10 mouse cellular contexts compared by ENCODE assay signal in the genomic region with DNA sequence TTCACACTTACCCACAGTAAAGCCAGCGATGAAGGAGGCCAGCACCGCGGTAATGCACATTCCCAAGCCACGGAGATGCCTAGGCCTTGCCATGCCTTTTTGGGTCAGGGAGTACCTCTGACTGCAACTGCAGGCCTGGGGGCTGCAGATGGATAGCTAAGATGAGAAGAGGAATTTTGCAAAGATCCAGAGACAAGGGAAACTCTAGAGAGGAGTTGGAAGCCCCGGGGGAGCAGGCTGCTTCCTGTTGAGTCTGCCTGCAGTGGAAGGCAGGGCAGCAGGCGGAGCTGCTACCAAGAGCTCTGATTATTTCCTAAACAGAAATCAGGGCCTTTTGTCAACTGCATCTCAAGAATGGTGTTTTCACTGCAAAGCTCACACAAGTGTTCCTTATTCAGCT. TPM values are rescaled to one million over a fixed set of nuclear protein-coding genes. Genes with fewer than 3 reads are reported as not detected.
DNase-seq lines count a peak whose midpoint lies in the region; ATAC-seq lines count a peak whose summit lies in the region.
"Had no signal": no experiment of that assay in that cellular context is flagged by ENCODE, and none has a peak within 500 bp of the region (broad histone marks: within the 10 kb centered on the region; RNA-seq: fewer than 3 reads in every experiment).

No protein-coding gene starts in this region.

- no peak overlapping the region for H3K4me3 ChIP-seq in embryonic facial prominence, embryonic 12.5 days
- no peak overlapping the region for H3K4me3 ChIP-seq in neural tube, embryonic 11.5 days (ENCODE audit: low read depth, low read length)
- H3K4me3 ChIP-seq: stomach, embryonic 15.5 days had no signal

- peak; percentile 3 for DNase-seq in kidney, adult 18-20 months
- no peak for DNase-seq in kidney, adult 8-10 months
- DNase-seq in heart, postnatal 36 days = peak; percentile 15 to 52
- peak; percentile 11 for DNase-seq in neural tube, embryonic 11.5 days (ENCODE audit: low spot score)
- no peak for DNase-seq in thymus, postnatal 25 days
- DNase-seq in c-Kit-positive CD71-positive TER-119-positive erythroid progenitor cells, embryonic 14.5 days (ENCODE audit: low spot score) = no peak

- H3K9ac ChIP-seq in embryonic facial prominence, embryonic 12.5 days = no peak overlapping the region
- H3K9ac ChIP-seq in neural tube, embryonic 11.5 days (ENCODE audit: low read length) = no peak overlapping the region
- H3K9ac ChIP-seq: liver, embryonic 14.5 days; stomach, embryonic 15.5 days had no signal

- intact Hi-C loops in heart, postnatal 36 days (cut with DNase I) = no loop called here

- H3K27me3 ChIP-seq in embryonic facial prominence, embryonic 12.5 days = no peaks in the 10 kb centered on the region
- H3K27me3 ChIP-seq in neural tube, embryonic 11.5 days (ENCODE audit: control insufficient read depth, insufficient read depth, low read length) = no peaks in the 10 kb centered on the region
- H3K27me3 ChIP-seq: stomach, embryonic 15.5 days had no signal

- 0 out of 2 replicates have a peak overlapping the region, but pooled peaks have one; percentile 17 for H3K27ac ChIP-seq in embryonic facial prominence, embryonic 12.5 days
- H3K27ac ChIP-seq in neural tube, embryonic 11.5 days (ENCODE audit: low read depth, low read length) = no peak overlapping the region
- H3K27ac ChIP-seq: liver, embryonic 14.5 days; stomach, embryonic 15.5 days had no signal

- peak overlapping the region; percentile 27 for H3K4me2 ChIP-seq in embryonic facial prominence, embryonic 12.5 days (replicated peaks)
- no peak overlapping the region for H3K4me2 ChIP-seq in neural tube, embryonic 11.5 days (ENCODE audit: low read depth)
- H3K4me2 ChIP-seq: stomach, embryonic 15.5 days had no signal

- no peaks in the 10 kb centered on the region for H3K36me3 ChIP-seq in embryonic facial prominence, embryonic 12.5 days
- H3K36me3 ChIP-seq in neural tube, embryonic 11.5 days (ENCODE audit: control insufficient read depth, insufficient read depth, low read length) = no peaks in the 10 kb centered on the region
- H3K36me3 ChIP-seq: stomach, embryonic 15.5 days had no signal

- no peak for ATAC-seq in embryonic facial prominence, embryonic 12.5 days (ENCODE audit: insufficient number of reproducible peaks, insufficient read depth, low FRiP score, low TSS enrichment)
- no peak for ATAC-seq in neural tube, embryonic 11.5 days (ENCODE audit: insufficient read depth, low FRiP score, low TSS enrichment)
- no peak for ATAC-seq in megakaryocyte-erythroid progenitor cell, adult 5-6 weeks (replicated peaks; ENCODE audit: low FRiP score, low TSS enrichment, poor library complexity, severe bottlenecking)

- 17% methylated on average over 6 of the region's 6 CpGs for WGBS in embryonic facial prominence, embryonic 12.5 days
- 36% methylated on average over 6 of the region's 6 CpGs for WGBS in neural tube, embryonic 11.5 days

- H3K4me1 ChIP-seq in embryonic facial prominence, embryonic 12.5 days = peaks cover 3% of the 10 kb centered on the region; the same call in 1 of the 2 replicates
- H3K4me1 ChIP-seq in neural tube, embryonic 11.5 days (ENCODE audit: control insufficient read depth, insufficient read depth, low read length) = no peaks in the 10 kb centered on the region
- H3K4me1 ChIP-seq: stomach, embryonic 15.5 days had no signal

- no peaks in the 10 kb centered on the region for H3K9me3 ChIP-seq in embryonic facial prominence, embryonic 12.5 days
- no peaks in the 10 kb centered on the region for H3K9me3 ChIP-seq in neural tube, embryonic 11.5 days (ENCODE audit: control insufficient read depth, low read length)
- H3K9me3 ChIP-seq: stomach, embryonic 15.5 days had no signal

RNA-seq across cellular contexts. Expression of a gene that starts 17.0 kb away (rescaled TPM):
- 5.6 and 6.4 TPM in 2 replicates for polyA plus RNA-seq in embryonic facial prominence, embryonic 12.5 days (2016; fragmentation: Nextera tagmentation; extraction: Ambion mirVana)
- 10 to 100 TPM in 1 of 2 experiments, 1 to 10 TPM in 1; 7.4 to 10.5 TPM for total RNA-seq in heart, postnatal 36 days (2021)
- polyA plus RNA-seq in neural tube, embryonic 11.5 days (2014; fragmentation: Nextera tagmentation; extraction: Ambion mirVana) = 1.7 and 2.3 TPM in 2 replicates
- total RNA-seq in megakaryocyte-erythroid progenitor cell, adult 5-6 weeks (2014; fragmentation: Nextera tagmentation) = not detected in 2 replicates
- total RNA-seq in megakaryocyte-erythroid progenitor cell, adult 5-6 weeks (2017) = not detected in 2 replicates

RNA-seq across cellular contexts. Expression of a gene that starts 18.4 kb away (rescaled TPM):
- polyA plus RNA-seq in embryonic facial prominence, embryonic 12.5 days (2016; fragmentation: Nextera tagmentation; extraction: Ambion mirVana) = not detected in 2 replicates
- total RNA-seq in heart, postnatal 36 days (2021) = not detected
- polyA plus RNA-seq in neural tube, embryonic 11.5 days (2014; fragmentation: Nextera tagmentation; extraction: Ambion mirVana) = not detected in 2 replicates
- not detected in 2 replicates for total RNA-seq in megakaryocyte-erythroid progenitor cell, adult 5-6 weeks (2014; fragmentation: Nextera tagmentation)
- total RNA-seq in megakaryocyte-erythroid progenitor cell, adult 5-6 weeks (2017) = not detected in 2 replicates
- polyA plus RNA-seq: liver, embryonic 14.5 days; stomach, embryonic 15.5 days had no signal

RNA-seq across cellular contexts. Expression of a gene that starts 44.7 kb away (rescaled TPM):
- 0.08 TPM in 1 of 2 replicates, not detected in the other for polyA plus RNA-seq in embryonic facial prominence, embryonic 12.5 days (2016; fragmentation: Nextera tagmentation; extraction: Ambion mirVana)
- not detected for total RNA-seq in heart, postnatal 36 days (2021)
- not detected in 2 replicates for polyA plus RNA-seq in neural tube, embryonic 11.5 days (2014; fragmentation: Nextera tagmentation; extraction: Ambion mirVana)
- not detected in 2 replicates for total RNA-seq in megakaryocyte-erythroid progenitor cell, adult 5-6 weeks (2014; fragmentation: Nextera tagmentation)
- not detected in 2 replicates for total RNA-seq in megakaryocyte-erythroid progenitor cell, adult 5-6 weeks (2017)
- polyA plus RNA-seq: liver, embryonic 14.5 days; stomach, embryonic 15.5 days had no signal

Comparison
In these comparisons a context has a peak if more than half of its experiments do, and no peak if none do; other contexts are left out.
1. DNase-seq: peak in kidney, adult 18-20 months (single experiment), heart, postnatal 36 days (2 of 2) and neural tube, embryonic 11.5 days (single experiment); none in kidney, adult 8-10 months (0 of 2), thymus, postnatal 25 days (single experiment) and c-Kit-positive CD71-positive TER-119-positive erythroid progenitor cells, embryonic 14.5 days (single experiment).
2. RNA of a gene that starts 17.0 kb away (total RNA-seq): 7.4 to 10.5 TPM in heart, postnatal 36 days; not detected in megakaryocyte-erythroid progenitor cell, adult 5-6 weeks; every median in the first group is over 4 times any median in the second.